Mouse (Mus musculus): ENCODE data around the gene Prss57.

The Prss57 gene

GRCm38 (mm10) chr10:79774486-79775279, 16.1 kb downstream of the Prss57 start:
- Histone ChIP-seq H3K4me1 (replicated peaks; ENCODE audit: low read depth, low read length) (peaks cover 64% of the 10 kb centered on the region), H3K9me3 (ENCODE audit: low read length) (no peaks in the 10 kb centered on the region), H3K36me3 (ENCODE audit: insufficient read depth, low read length) (no peaks in the 10 kb centered on the region), H3K27me3 (ENCODE audit: insufficient read depth, low read length) (peaks cover 47% of the 10 kb centered on the region), H3K4me3 (replicated peaks; ENCODE audit: low read length) (no peak overlapping the region)
- no peak for TF ChIP-seq NANOG (IDR thresholded peaks at IDR 0.05; ENCODE audit: borderline replicate concordance, low read length)
- peak; percentile 84 for TF ChIP-seq CTCF (conservative IDR thresholded peaks at IDR 0.05; ENCODE audit: low read length)

- no peaks in the 10 kb centered on the region for H3K36me3 ChIP-seq (ENCODE audit: insufficient read depth, low read length)
- no peaks in the 10 kb centered on the region for H3K9me3 ChIP-seq (ENCODE audit: low read length)
- peaks cover 53% of the 10 kb centered on the region for H3K4me1 ChIP-seq (replicated peaks; ENCODE audit: low read depth, low read length)
- TF ChIP-seq NANOG (IDR thresholded peaks at IDR 0.05; ENCODE audit: borderline replicate concordance, low read length) (no peak), POU5F1 (IDR thresholded peaks at IDR 0.05; ENCODE audit: borderline replicate concordance, low read length) (no peak), CTCF (conservative IDR thresholded peaks at IDR 0.05; ENCODE audit: low read length) (no peak)
- no peak overlapping the region for H3K4me3 ChIP-seq (replicated peaks; ENCODE audit: low read length)
- H3K27me3 ChIP-seq (ENCODE audit: insufficient read depth, low read length): peaks cover 32% of the 10 kb centered on the region
Observed at GRCm38 (mm10) chr10:79773208-79773607, 17.6 kb downstream of the Prss57 start.

GRCm38 (mm10) chr10:79772320-79772719, 18.4 kb downstream of the Prss57 start:
- H3K9me3 ChIP-seq (ENCODE audit: low read length): no peaks in the 10 kb centered on the region
- H3K36me3 ChIP-seq (ENCODE audit: insufficient read depth, low read length): no peaks in the 10 kb centered on the region
- peaks cover 23% of the 10 kb centered on the region for H3K27me3 ChIP-seq (ENCODE audit: insufficient read depth, low read length)
- TF ChIP-seq CTCF (conservative IDR thresholded peaks at IDR 0.05; ENCODE audit: low read length): peak; percentile 81
- no peak for TF ChIP-seq POU5F1 (IDR thresholded peaks at IDR 0.05; ENCODE audit: borderline replicate concordance, low read length)
- TF ChIP-seq NANOG (IDR thresholded peaks at IDR 0.05; ENCODE audit: borderline replicate concordance, low read length): no peak
- H3K4me1 ChIP-seq (replicated peaks; ENCODE audit: low read depth, low read length): peaks cover 52% of the 10 kb centered on the region
- H3K4me3 ChIP-seq (replicated peaks; ENCODE audit: low read length): no peak overlapping the region

GRCm38 (mm10) chr10:79769329-79769728, 21.4 kb downstream of the Prss57 start:
- Histone ChIP-seq H3K36me3 (ENCODE audit: insufficient read depth, low read length) (peaks cover 15% of the 10 kb centered on the region), H3K4me1 (replicated peaks; ENCODE audit: low read depth, low read length) (peaks cover 55% of the 10 kb centered on the region), H3K27me3 (ENCODE audit: insufficient read depth, low read length) (peaks cover 9% of the 10 kb centered on the region), H3K9me3 (ENCODE audit: low read length) (no peaks in the 10 kb centered on the region), H3K4me3 (replicated peaks; ENCODE audit: low read length) (no peak overlapping the region)
- no peak for TF ChIP-seq POU5F1 (IDR thresholded peaks at IDR 0.05; ENCODE audit: borderline replicate concordance, low read length)
- TF ChIP-seq NANOG (IDR thresholded peaks at IDR 0.05; ENCODE audit: borderline replicate concordance, low read length): no peak
- TF ChIP-seq CTCF (conservative IDR thresholded peaks at IDR 0.05; ENCODE audit: low read length): no peak

DNA sequence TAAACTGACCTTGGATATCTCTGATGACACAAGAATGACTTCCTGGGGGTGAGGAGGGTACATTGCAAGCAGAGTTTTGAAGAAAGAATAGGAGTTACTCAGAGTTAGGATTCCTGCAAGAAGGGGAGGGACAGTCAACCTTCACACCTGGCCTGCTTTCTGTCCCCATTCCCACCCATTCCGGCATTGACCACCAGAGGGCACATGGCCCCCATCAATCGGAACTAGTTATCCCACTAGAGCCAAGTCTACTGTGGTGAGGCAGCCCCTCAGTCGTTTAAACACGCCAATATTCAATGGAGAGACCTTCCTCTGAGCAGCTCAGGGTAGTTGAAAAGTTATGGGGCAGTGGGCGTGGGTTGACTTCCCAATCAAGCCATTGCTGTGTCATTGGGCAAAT, 22.4 kb downstream of the Prss57 start:
- Histone ChIP-seq H3K27me3 (ENCODE audit: insufficient read depth, low read length) (peaks cover 9% of the 10 kb centered on the region), H3K9me3 (ENCODE audit: low read length) (no peaks in the 10 kb centered on the region), H3K4me3 (replicated peaks; ENCODE audit: low read length) (no peak overlapping the region), H3K4me1 (replicated peaks; ENCODE audit: low read depth, low read length) (peaks cover 55% of the 10 kb centered on the region), H3K36me3 (ENCODE audit: insufficient read depth, low read length) (peaks cover 24% of the 10 kb centered on the region)
- no peak for TF ChIP-seq NANOG (IDR thresholded peaks at IDR 0.05; ENCODE audit: borderline replicate concordance, low read length)
- TF ChIP-seq CTCF (conservative IDR thresholded peaks at IDR 0.05; ENCODE audit: low read length): peak; percentile 94
- TF ChIP-seq POU5F1 (IDR thresholded peaks at IDR 0.05; ENCODE audit: borderline replicate concordance, low read length): no peak

- Histone ChIP-seq H3K4me1 (replicated peaks; ENCODE audit: low read depth, low read length) (peaks cover 55% of the 10 kb centered on the region), H3K27me3 (ENCODE audit: insufficient read depth, low read length) (peaks cover 9% of the 10 kb centered on the region), H3K36me3 (ENCODE audit: insufficient read depth, low read length) (peaks cover 32% of the 10 kb centered on the region), H3K9me3 (ENCODE audit: low read length) (no peaks in the 10 kb centered on the region), H3K4me3 (replicated peaks; ENCODE audit: low read length) (peak overlapping the region; percentile 96)
- no peak for TF ChIP-seq POU5F1 (IDR thresholded peaks at IDR 0.05; ENCODE audit: borderline replicate concordance, low read length)
- no peak for TF ChIP-seq CTCF (conservative IDR thresholded peaks at IDR 0.05; ENCODE audit: low read length)
- TF ChIP-seq NANOG (IDR thresholded peaks at IDR 0.05; ENCODE audit: borderline replicate concordance, low read length): no peak
Observed at GRCm38 (mm10) chr10:79767372-79768244, 23.2 kb downstream of the Prss57 start.

GRCm38 (mm10) chr10:79766508-79767325, 24.0 kb downstream of the Prss57 start, which contains the start of gene Rnf126:
TSS of gene Rnf126 (minus strand) at chr10:79766952.
- peaks cover 9% of the 10 kb centered on the region for H3K27me3 ChIP-seq (ENCODE audit: insufficient read depth, low read length)
- H3K4me3 ChIP-seq (replicated peaks; ENCODE audit: low read length): peak within 1 kb of the TSS; percentile 96
- H3K36me3 ChIP-seq (ENCODE audit: insufficient read depth, low read length): peaks cover 41% of the 10 kb centered on the region
- TF ChIP-seq CTCF (conservative IDR thresholded peaks at IDR 0.05; ENCODE audit: low read length): no peak
- TF ChIP-seq POU5F1 (IDR thresholded peaks at IDR 0.05; ENCODE audit: borderline replicate concordance, low read length): no peak
- peaks cover 55% of the 10 kb centered on the region for H3K4me1 ChIP-seq (replicated peaks; ENCODE audit: low read depth, low read length)
- H3K9me3 ChIP-seq (ENCODE audit: low read length): no peaks in the 10 kb centered on the region
